Comparison of ENCODE assay signal across 8 mouse cellular contexts in genomic region chr4:108300266-108300665, GRCm38 (mm10). TPM values are rescaled to one million over a fixed set of nuclear protein-coding genes. Genes with fewer than 3 reads are reported as not detected.
DNase-seq lines count a peak whose midpoint lies in the region; ATAC-seq and TF ChIP-seq lines count a peak whose summit lies in the region.

No protein-coding gene starts in this region.

- no peak for TF ChIP-seq CTCF in bone marrow, adult 2 months (IDR thresholded peaks at IDR 0.05; ENCODE audit: control insufficient read depth, insufficient read depth, low read length)

- ATAC-seq in kidney, embryonic 16.5 days (ENCODE audit: low FRiP score, low TSS enrichment) = peak; percentile 9; the same call in 1 of the 2 replicates
- no peak; the same call in 1 of the 2 replicates for ATAC-seq in forebrain, embryonic 12.5 days (ENCODE audit: low FRiP score)
- ATAC-seq in neural tube, embryonic 12.5 days (ENCODE audit: low FRiP score, low read depth) = no peak; the same call in 1 of the 2 replicates

- H3K36me3 ChIP-seq in kidney, embryonic 16.5 days (ENCODE audit: insufficient read depth, low read length) = no peaks in the 10 kb centered on the region
- no peaks in the 10 kb centered on the region for H3K36me3 ChIP-seq in forebrain, embryonic 12.5 days (replicated peaks)
- no peaks in the 10 kb centered on the region for H3K36me3 ChIP-seq in limb, embryonic 10.5 days
- no peaks in the 10 kb centered on the region for H3K36me3 ChIP-seq in neural tube, embryonic 12.5 days

- peaks cover 3% of the 10 kb centered on the region; the same call in 1 of the 2 replicates for H3K9me3 ChIP-seq in kidney, embryonic 16.5 days (ENCODE audit: low read length)
- peaks cover 2% of the 10 kb centered on the region; the same call in 1 of the 2 replicates for H3K9me3 ChIP-seq in forebrain, embryonic 12.5 days
- no peaks in the 10 kb centered on the region for H3K9me3 ChIP-seq in limb, embryonic 10.5 days (replicated peaks)
- no peaks in the 10 kb centered on the region for H3K9me3 ChIP-seq in neural tube, embryonic 12.5 days

- no peak for TF ChIP-seq POLR2A in bone marrow, adult 2 months (IDR thresholded peaks at IDR 0.05; ENCODE audit: borderline replicate concordance, control insufficient read depth, low read depth, low read length)

- DNase-seq in kidney, adult 18-20 months = no peak
- DNase-seq in limb, embryonic 10.5 days (ENCODE audit: low spot score) = no peak
- no peak for DNase-seq in urinary bladder, postnatal 36 days (ENCODE audit: low spot score in 2 of 2)
- no peak for DNase-seq in cerebellum, adult 11 months

- peak overlapping the region; percentile 74 for H3K4me2 ChIP-seq in kidney, embryonic 16.5 days (replicated peaks; ENCODE audit: low read depth, low read length)
- peak overlapping the region; percentile 79 for H3K4me2 ChIP-seq in forebrain, embryonic 12.5 days
- peak overlapping the region; percentile 69 for H3K4me2 ChIP-seq in neural tube, embryonic 12.5 days (replicated peaks)

- H3K4me3 ChIP-seq in kidney, embryonic 16.5 days (ENCODE audit: low read length) = peak overlapping the region; percentile 94
- H3K4me3 ChIP-seq in bone marrow, adult 2 months (replicated peaks; ENCODE audit: control insufficient read depth, low read depth, low read length) = peak overlapping the region; percentile 95
- H3K4me3 ChIP-seq in forebrain, embryonic 12.5 days (replicated peaks) = peak overlapping the region; percentile 90
- peak overlapping the region; percentile 94 for H3K4me3 ChIP-seq in limb, embryonic 10.5 days
- peak overlapping the region; percentile 85 for H3K4me3 ChIP-seq in neural tube, embryonic 12.5 days

- peaks cover 22% of the 10 kb centered on the region for H3K4me1 ChIP-seq in kidney, embryonic 16.5 days (ENCODE audit: insufficient read depth, low read length)
- H3K4me1 ChIP-seq in bone marrow, adult 2 months (ENCODE audit: control insufficient read depth, insufficient read depth, low read length) = peaks cover 3% of the 10 kb centered on the region; the same call in 1 of the 2 replicates
- H3K4me1 ChIP-seq in forebrain, embryonic 12.5 days = peaks cover 17% of the 10 kb centered on the region
- H3K4me1 ChIP-seq in limb, embryonic 10.5 days = peaks cover 19% of the 10 kb centered on the region
- peaks cover 18% of the 10 kb centered on the region for H3K4me1 ChIP-seq in neural tube, embryonic 12.5 days

- peak overlapping the region; percentile 93 for H3K27ac ChIP-seq in kidney, embryonic 16.5 days (ENCODE audit: low read length)
- peak overlapping the region; percentile 91 for H3K27ac ChIP-seq in bone marrow, adult 2 months (ENCODE audit: control insufficient read depth, insufficient read depth, low read depth, low read length, poor library complexity)
- H3K27ac ChIP-seq in forebrain, embryonic 12.5 days = peak overlapping the region; percentile 92
- peak overlapping the region; percentile 94 for H3K27ac ChIP-seq in limb, embryonic 10.5 days
- peak overlapping the region; percentile 80; the same call in 1 of the 2 replicates for H3K27ac ChIP-seq in neural tube, embryonic 12.5 days

- H3K27me3 ChIP-seq in kidney, embryonic 16.5 days (ENCODE audit: insufficient read depth, low read length) = no peaks in the 10 kb centered on the region
- H3K27me3 ChIP-seq in forebrain, embryonic 12.5 days = no peaks in the 10 kb centered on the region
- H3K27me3 ChIP-seq in limb, embryonic 10.5 days (ENCODE audit: low read depth, poor library complexity, severe bottlenecking) = no peaks in the 10 kb centered on the region
- H3K27me3 ChIP-seq in neural tube, embryonic 12.5 days (replicated peaks) = no peaks in the 10 kb centered on the region

- H3K9ac ChIP-seq in kidney, embryonic 16.5 days (replicated peaks; ENCODE audit: low read length) = peak overlapping the region; percentile 94
- H3K9ac ChIP-seq in forebrain, embryonic 12.5 days = peak overlapping the region; percentile 94
- peak overlapping the region; percentile 90 for H3K9ac ChIP-seq in neural tube, embryonic 12.5 days

- WGBS in kidney, embryonic 16.5 days = under 1% methylated on average over 14 of the region's 14 CpGs
- WGBS in bone marrow, adult 2 months = 2% methylated on average over 14 of the region's 14 CpGs
- 2% methylated on average over 14 of the region's 14 CpGs for WGBS in forebrain, embryonic 12.5 days
- 4% methylated on average over 14 of the region's 14 CpGs for WGBS in limb, embryonic 10.5 days
- WGBS in neural tube, embryonic 12.5 days = 2% methylated on average over 14 of the region's 14 CpGs

RNA-seq across cellular contexts. Expression of gene Zyg11b, which starts 0.6 kb away (rescaled TPM):
- 11.6 and 11.7 TPM in 2 replicates for polyA plus RNA-seq in kidney, embryonic 16.5 days (2015; fragmentation: Nextera tagmentation; extraction: Ambion mirVana)
- 3.3 and 5.5 TPM in 2 replicates for polyA plus RNA-seq in bone marrow, adult 2 months (2011; ENCODE audit: insufficient read depth, insufficient read length, low replicate concordance, missing spikeins)
- 26.2 and 31.1 TPM in 2 replicates for polyA plus RNA-seq in forebrain, embryonic 12.5 days (2016; fragmentation: Nextera tagmentation; extraction: Ambion mirVana)
- 11.9 and 13.6 TPM in 2 replicates for polyA plus RNA-seq in limb, embryonic 10.5 days (2016; fragmentation: Nextera tagmentation; extraction: Ambion mirVana)
- 28.3 and 29.5 TPM in 2 replicates for polyA plus RNA-seq in neural tube, embryonic 12.5 days (2016; fragmentation: Nextera tagmentation; extraction: Ambion mirVana)

RNA-seq across cellular contexts. Expression of gene Coa7, which starts 27.7 kb away (rescaled TPM):
- polyA plus RNA-seq in kidney, embryonic 16.5 days (2015; fragmentation: Nextera tagmentation; extraction: Ambion mirVana) = 52.9 and 54.1 TPM in 2 replicates
- polyA plus RNA-seq in bone marrow, adult 2 months (2011; ENCODE audit: insufficient read depth, insufficient read length, low replicate concordance, missing spikeins) = 4.9 and 17.3 TPM in 2 replicates
- polyA plus RNA-seq in forebrain, embryonic 12.5 days (2016; fragmentation: Nextera tagmentation; extraction: Ambion mirVana) = 49.0 and 49.3 TPM in 2 replicates
- 68.2 and 71.3 TPM in 2 replicates for polyA plus RNA-seq in limb, embryonic 10.5 days (2016; fragmentation: Nextera tagmentation; extraction: Ambion mirVana)
- polyA plus RNA-seq in neural tube, embryonic 12.5 days (2016; fragmentation: Nextera tagmentation; extraction: Ambion mirVana) = 52.5 and 54.8 TPM in 2 replicates
